Mouse (Mus musculus): ENCODE measurements around the gene Ssbp4. TPM values are rescaled to one million over a fixed set of nuclear protein-coding genes. Genes with fewer than 3 reads are reported as not detected.

Ssbp4 gene
- polyA plus RNA-seq, 1 experiment = 84.9 TPM

DNA sequence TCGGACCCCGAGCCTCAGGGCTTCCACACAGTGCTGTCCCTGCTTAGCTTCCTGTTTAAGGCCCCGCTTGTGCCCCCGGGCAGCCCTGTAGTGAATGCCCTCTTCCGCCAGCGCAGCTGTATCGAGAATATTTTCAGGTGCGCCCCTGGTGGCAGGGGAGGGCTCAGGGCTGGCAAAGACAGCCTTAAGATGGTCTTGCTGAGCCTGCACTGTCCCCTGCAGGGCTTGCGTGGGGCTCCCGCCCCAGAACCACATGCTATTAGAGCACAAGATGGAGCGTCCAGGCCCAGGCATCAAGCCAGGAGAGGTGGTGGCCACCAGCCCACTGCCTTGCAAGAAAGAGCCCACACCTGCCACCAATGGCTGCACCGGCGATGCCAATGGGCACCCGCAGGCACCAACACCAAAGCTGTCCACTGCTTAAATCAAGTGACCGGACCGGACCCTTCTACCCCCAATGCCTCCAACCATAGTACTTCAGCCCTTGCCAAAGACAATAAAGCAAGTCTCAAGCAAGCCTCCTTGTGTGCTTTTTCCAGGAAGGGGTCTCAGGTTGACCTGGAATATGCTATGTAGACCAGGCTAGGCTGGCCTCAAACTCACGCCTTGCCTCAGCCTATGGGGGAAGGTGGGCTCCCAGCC, 11.8 kb downstream of the Ssbp4 start:
- DNase-seq = no peak
- 86% methylated on average over 17 of the region's 17 CpGs for WGBS

DNA sequence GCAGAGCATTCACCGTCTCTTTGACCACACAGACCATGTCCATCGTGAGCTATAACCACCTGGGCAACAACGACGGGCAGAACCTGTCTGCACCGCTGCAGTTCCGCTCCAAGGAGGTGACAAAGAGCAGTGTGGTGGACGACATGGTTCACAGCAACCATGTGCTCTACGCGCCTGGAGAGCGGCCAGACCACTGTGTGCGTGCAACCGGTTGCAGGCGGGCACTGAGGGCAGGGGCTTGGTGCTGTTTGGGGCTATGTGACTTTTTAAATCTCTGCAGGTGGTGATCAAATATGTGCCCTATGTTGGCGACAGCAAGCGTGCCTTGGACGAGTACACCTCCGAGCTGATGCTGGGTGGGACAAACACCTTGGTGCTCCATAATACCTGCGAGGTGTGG, 12.5 kb downstream of the Ssbp4 start:
- TF ChIP-seq CTCF (conservative IDR thresholded peaks at IDR 0.05; ENCODE audit: insufficient read depth, insufficient read length, low read depth, low read length) = no peak
- no peak for TF ChIP-seq POLR2A (IDR thresholded peaks at IDR 0.05; ENCODE audit: low read depth, low read length)
- Histone ChIP-seq H3K27ac (ENCODE audit: insufficient read depth, low read depth, low read length) (no peak overlapping the region), H3K4me3 (ENCODE audit: insufficient read depth, low read depth, low read length) (no peak overlapping the region), H3K4me1 (ENCODE audit: control insufficient read depth, insufficient read depth, low read length) (peaks cover 3% of the 10 kb centered on the region; the same call in 1 of the 2 replicates), H3K36me3 (ENCODE audit: control insufficient read depth, insufficient read depth, low read length) (no peaks in the 10 kb centered on the region), H3K27me3 (replicated peaks; ENCODE audit: control insufficient read depth, insufficient read depth, low read length) (no peaks in the 10 kb centered on the region)
- 70% methylated on average over 18 of the region's 18 CpGs for WGBS
- no peak for DNase-seq

More for the DNA sequence above, 11.8 kb downstream of the Ssbp4 start:
- TF ChIP-seq CTCF (conservative IDR thresholded peaks at IDR 0.05; ENCODE audit: insufficient read depth, insufficient read length, low read depth, low read length) (no peak), POLR2A (IDR thresholded peaks at IDR 0.05; ENCODE audit: low read depth, low read length) (no peak)
- H3K36me3 ChIP-seq (ENCODE audit: control insufficient read depth, insufficient read depth, low read length) = no peaks in the 10 kb centered on the region
- no peak overlapping the region for H3K27ac ChIP-seq (ENCODE audit: insufficient read depth, low read depth, low read length)
- no peak overlapping the region for H3K4me3 ChIP-seq (ENCODE audit: insufficient read depth, low read depth, low read length)
- peaks cover 3% of the 10 kb centered on the region; the same call in 1 of the 2 replicates for H3K4me1 ChIP-seq (ENCODE audit: control insufficient read depth, insufficient read depth, low read length)
- H3K27me3 ChIP-seq (replicated peaks; ENCODE audit: control insufficient read depth, insufficient read depth, low read length) = no peaks in the 10 kb centered on the region

DNA sequence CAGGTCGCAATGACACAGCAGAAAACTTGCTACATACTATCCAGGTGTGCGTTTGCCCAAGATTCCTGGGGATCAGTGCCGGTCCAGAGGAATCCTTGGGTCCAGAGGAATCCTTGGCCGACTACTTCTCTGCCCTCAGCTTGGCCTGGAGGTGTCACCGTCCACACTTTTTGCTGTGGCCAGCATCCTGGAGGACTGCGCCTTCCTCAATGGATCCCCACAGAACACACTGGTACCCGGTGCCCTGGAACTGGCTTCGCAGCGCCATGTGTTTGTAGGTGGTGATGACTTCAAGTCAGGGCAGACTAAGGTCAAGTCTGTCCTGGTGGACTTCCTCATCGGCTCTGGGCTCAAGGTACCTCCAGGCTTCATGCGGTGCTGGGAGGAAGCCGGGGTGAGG, 12.9 kb downstream of the Ssbp4 start:
- DNase-seq = no peak
- Histone ChIP-seq H3K4me1 (ENCODE audit: control insufficient read depth, insufficient read depth, low read length) (peaks cover 3% of the 10 kb centered on the region; the same call in 1 of the 2 replicates), H3K4me3 (ENCODE audit: insufficient read depth, low read depth, low read length) (no peak overlapping the region), H3K27ac (ENCODE audit: insufficient read depth, low read depth, low read length) (no peak overlapping the region), H3K36me3 (ENCODE audit: control insufficient read depth, insufficient read depth, low read length) (no peaks in the 10 kb centered on the region), H3K27me3 (replicated peaks; ENCODE audit: control insufficient read depth, insufficient read depth, low read length) (no peaks in the 10 kb centered on the region)
- TF ChIP-seq POLR2A (IDR thresholded peaks at IDR 0.05; ENCODE audit: low read depth, low read length) (no peak), CTCF (conservative IDR thresholded peaks at IDR 0.05; ENCODE audit: insufficient read depth, insufficient read length, low read depth, low read length) (no peak)
- 91% methylated on average over 12 of the region's 12 CpGs for WGBS

DNA sequence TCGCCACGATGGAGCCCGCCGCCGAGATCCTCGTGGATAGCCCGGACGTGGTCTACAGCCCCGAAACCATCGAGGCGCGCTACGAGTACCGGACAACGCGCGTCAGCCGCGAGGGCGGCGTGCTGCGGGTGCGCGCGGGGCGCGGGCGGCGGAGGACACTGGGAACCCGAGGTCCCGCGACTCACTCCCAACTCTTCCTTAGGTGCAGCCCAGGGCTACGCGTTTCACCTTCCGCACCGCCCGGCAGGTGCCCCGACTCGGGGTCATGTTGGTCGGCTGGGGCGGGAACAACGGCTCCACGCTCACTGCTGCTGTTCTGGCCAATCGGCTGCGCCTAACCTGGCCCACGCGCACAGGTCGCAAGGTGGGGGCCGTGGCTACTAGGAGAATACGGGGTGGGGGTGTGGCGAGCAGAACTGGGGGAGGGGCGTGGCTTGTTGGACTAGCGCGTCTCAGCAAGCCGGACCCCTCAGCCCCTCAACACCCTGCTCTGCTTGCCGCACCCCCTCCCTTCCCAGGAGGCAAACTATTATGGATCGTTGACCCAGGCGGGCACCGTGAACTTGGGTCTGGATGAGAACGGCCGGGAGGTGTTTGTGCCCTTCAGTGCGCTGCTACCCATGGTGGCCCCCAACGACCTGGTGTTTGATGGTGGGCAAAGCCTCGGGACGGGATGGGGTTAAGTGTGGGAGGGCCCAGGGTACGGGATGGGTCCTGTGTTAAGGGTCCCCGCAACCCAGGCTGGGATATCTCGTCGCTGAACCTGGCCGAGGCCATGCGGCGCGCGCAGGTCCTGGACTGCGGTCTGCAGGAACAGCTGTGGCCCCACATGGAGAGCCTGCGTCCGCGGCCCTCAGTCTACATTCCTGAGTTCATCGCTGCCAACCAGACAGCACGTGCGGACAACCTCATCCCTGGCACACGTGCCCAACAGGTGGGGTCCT, 13.8 kb downstream of the Ssbp4 start:
- no peaks in the 10 kb centered on the region for H3K36me3 ChIP-seq (ENCODE audit: control insufficient read depth, insufficient read depth, low read length)
- H3K27ac ChIP-seq (ENCODE audit: insufficient read depth, low read depth, low read length) = peak overlapping the region; percentile 80
- peak overlapping the region; percentile 78 for H3K4me3 ChIP-seq (ENCODE audit: insufficient read depth, low read depth, low read length)
- peak; percentile 55 for DNase-seq
- H3K4me1 ChIP-seq (ENCODE audit: control insufficient read depth, insufficient read depth, low read length) = peaks cover 3% of the 10 kb centered on the region; the same call in 1 of the 2 replicates
- H3K27me3 ChIP-seq (replicated peaks; ENCODE audit: control insufficient read depth, insufficient read depth, low read length) = no peaks in the 10 kb centered on the region
- 13% methylated on average over 82 of the region's 82 CpGs for WGBS
- TF ChIP-seq CTCF (conservative IDR thresholded peaks at IDR 0.05; ENCODE audit: insufficient read depth, insufficient read length, low read depth, low read length) = no peak
- TF ChIP-seq POLR2A (IDR thresholded peaks at IDR 0.05; ENCODE audit: low read depth, low read length) = no peak

DNA sequence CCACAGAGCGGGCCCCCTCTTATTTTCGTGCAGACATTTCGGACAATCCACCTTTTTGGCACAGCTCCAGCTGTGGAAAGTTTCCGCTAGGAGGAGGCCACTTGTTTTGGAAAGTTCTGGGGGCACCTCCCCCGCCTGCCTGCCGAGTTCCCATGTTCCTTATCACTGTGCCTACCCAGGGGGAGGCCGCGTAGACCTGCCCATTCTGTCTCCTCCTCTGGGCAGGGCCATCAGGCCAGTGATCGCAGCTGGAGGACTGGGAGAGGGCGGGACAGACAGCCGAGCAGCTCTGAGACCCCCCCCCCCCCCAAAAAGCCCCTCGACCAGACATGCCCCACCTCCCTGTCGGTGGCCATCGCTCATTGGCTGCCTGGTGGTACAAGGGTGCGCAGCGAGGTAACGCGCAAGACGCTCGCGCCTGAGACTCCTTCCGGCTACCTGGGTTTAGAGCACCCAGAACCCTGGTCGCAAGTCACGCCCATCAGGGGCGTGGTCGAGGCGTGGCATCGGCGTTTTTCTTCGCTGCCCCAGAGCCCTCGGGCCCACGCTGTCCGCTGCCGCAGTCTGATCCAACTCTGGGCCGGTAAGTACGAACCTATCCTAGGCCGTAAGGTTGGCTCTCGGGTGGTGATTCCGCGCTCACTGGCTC, 14.6 kb downstream of the Ssbp4 start, which contains the start of gene Isyna1:
Gene Isyna1, plus strand, starts transcription at position 413 of the 649 bp plus-strand sequence.
- peaks cover 3% of the 10 kb centered on the region; the same call in 1 of the 2 replicates for H3K4me1 ChIP-seq (ENCODE audit: control insufficient read depth, insufficient read depth, low read length)
- H3K27ac ChIP-seq (ENCODE audit: insufficient read depth, low read depth, low read length) = peak within 1 kb of the TSS; percentile 80
- H3K27me3 ChIP-seq (replicated peaks; ENCODE audit: control insufficient read depth, insufficient read depth, low read length) = no peaks in the 10 kb centered on the region
- H3K4me3 ChIP-seq (ENCODE audit: insufficient read depth, low read depth, low read length) = peak within 1 kb of the TSS; percentile 78
- peak; percentile 95 for DNase-seq
- WGBS = under 1% methylated on average over 40 of the region's 40 CpGs
- H3K36me3 ChIP-seq (ENCODE audit: control insufficient read depth, insufficient read depth, low read length) = no peaks in the 10 kb centered on the region
- TF ChIP-seq POLR2A (IDR thresholded peaks at IDR 0.05; ENCODE audit: low read depth, low read length) = peak; percentile 79
- TF ChIP-seq CTCF (conservative IDR thresholded peaks at IDR 0.05; ENCODE audit: insufficient read depth, insufficient read length, low read depth, low read length) = no peak

DNA sequence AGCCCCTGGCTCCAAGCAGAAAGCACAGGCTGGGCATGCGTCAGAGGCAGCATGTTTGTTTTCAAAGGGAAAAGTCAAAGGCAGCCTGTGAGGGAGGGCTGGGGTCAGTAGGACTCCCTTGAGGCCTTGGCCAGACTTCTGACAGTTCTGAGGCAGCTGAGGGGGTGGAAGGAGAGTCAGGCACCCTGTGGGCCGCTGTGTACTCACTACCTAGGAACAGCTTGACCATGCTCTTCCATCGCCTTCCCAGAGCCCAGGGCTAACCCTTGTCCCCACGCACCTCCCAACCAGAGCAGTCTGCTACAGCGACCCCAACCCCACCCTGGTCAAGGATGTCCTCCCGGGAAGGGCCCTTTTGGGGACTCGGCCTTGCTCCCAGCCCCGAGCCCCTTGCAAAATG, 15.5 kb downstream of the Ssbp4 start:
- peak overlapping the region; percentile 80 for H3K27ac ChIP-seq (ENCODE audit: insufficient read depth, low read depth, low read length)
- WGBS = 49% methylated on average over 8 of the region's 8 CpGs
- peak; percentile 64 for DNase-seq
- peaks cover 3% of the 10 kb centered on the region; the same call in 1 of the 2 replicates for H3K4me1 ChIP-seq (ENCODE audit: control insufficient read depth, insufficient read depth, low read length)
- H3K27me3 ChIP-seq (replicated peaks; ENCODE audit: control insufficient read depth, insufficient read depth, low read length) = no peaks in the 10 kb centered on the region
- H3K4me3 ChIP-seq (ENCODE audit: insufficient read depth, low read depth, low read length) = no peak overlapping the region
- no peaks in the 10 kb centered on the region for H3K36me3 ChIP-seq (ENCODE audit: control insufficient read depth, insufficient read depth, low read length)
- TF ChIP-seq CTCF (conservative IDR thresholded peaks at IDR 0.05; ENCODE audit: insufficient read depth, insufficient read length, low read depth, low read length) = no peak
